Mouse (Mus musculus) bone marrow macrophage, adult 2 months (primary cell): ENCODE measurements around the gene Foxr1. TPM values are rescaled to one million over a fixed set of nuclear protein-coding genes. Genes with fewer than 3 reads are reported as not detected.
A peak's percentile ranks its signal among the peaks of the same experiment; 100 is the strongest.

Experiments
- H3K27ac ChIP-seq: 2 replicates; pipeline ENCODE4 v1.5.1; 2012; ENCODE audit warnings: low read depth, low read length; ENCODE audit not compliant: insufficient read depth
- H3K4me1 ChIP-seq: 2 replicates; pipeline ENCODE4 v1.6.1; 2012; ENCODE audit warnings: low read length; ENCODE audit not compliant: control insufficient read depth, insufficient read depth
- H3K4me3 ChIP-seq: 2 replicates; pipeline ENCODE4 v1.5.1; 2012; ENCODE audit warnings: mild to moderate bottlenecking, low read length, moderate library complexity; ENCODE audit not compliant: insufficient read depth
- CTCF ChIP-seq: IDR thresholded peaks from 2 replicates; pipeline ENCODE4 v1.5.1; 2012; ENCODE audit warnings: low read depth, mild to moderate bottlenecking, low read length, moderate library complexity
- POLR2A ChIP-seq: IDR thresholded peaks from 2 replicates; pipeline ENCODE4 v1.6.1; 2012; ENCODE audit warnings: mild to moderate bottlenecking, low read depth, low read length, borderline replicate concordance
- polyA plus RNA-seq: library from polyadenylated mRNA; stranded (reverse); fragments of >200 nt; gene quantifications from 2 replicates; pipeline ENCODE4 v1.2.4, GENCODE M21; 2012; ENCODE audit not compliant: missing spikeins, insufficient read depth, insufficient read length

Gene Foxr1
- polyA plus RNA-seq, 1 experiment = not detected

- Histone ChIP-seq H3K27ac (no peak overlapping the region), H3K4me1 (peaks cover 30% of the 10 kb centered on the region), H3K4me3 (no peak overlapping the region)
- no peak for TF ChIP-seq CTCF
- TF ChIP-seq POLR2A = no peak
Observed at GRCm38 (mm10) chr9:44485105-44485515, 44.2 kb upstream of the Foxr1 start.

DNA sequence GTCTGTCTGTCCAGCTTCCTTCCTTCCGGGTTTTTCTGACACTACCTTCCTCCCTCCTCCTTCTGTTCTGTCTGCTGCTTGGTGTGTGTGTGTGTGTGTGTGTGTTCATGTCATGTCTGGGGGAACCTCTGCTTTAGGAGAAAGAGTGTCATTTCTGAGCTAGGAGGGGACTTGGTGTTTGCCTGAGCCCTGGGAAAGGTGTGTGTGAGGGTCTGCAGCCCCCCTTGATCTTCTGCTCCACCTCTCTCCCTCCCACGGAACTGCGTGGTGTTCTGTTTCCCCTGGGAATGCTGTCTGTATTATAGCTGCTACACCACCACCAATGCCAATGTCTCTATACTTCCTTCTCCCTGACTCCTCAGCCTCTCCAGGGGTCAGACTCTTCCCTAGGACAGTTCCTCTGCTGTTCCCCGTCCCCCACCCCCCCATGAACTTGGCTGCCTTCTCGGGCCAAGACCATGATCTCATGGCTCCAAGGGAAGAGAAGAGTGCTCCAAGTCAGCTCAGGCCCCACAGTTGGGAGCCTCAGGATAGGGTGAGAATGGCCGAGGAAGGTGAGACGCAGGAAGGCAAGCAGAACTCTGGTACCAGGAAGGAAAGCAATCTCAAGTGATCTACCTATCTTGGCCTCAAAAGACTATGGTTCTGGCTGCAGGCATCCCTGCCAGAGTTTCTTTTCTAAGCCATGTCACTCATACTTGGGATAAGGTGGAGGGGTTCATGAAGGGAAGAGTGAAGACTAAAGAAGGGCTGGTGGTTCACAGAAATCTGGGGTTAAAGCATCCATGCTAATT lies 43.6 kb upstream of the Foxr1 start:
- no peak for TF ChIP-seq POLR2A
- H3K27ac ChIP-seq = no peak overlapping the region
- H3K4me1 ChIP-seq = peaks cover 30% of the 10 kb centered on the region
- peak overlapping the region; percentile 93 for H3K4me3 ChIP-seq

GRCm38 (mm10) chr9:44483510-44484044 lies 42.6 kb upstream of the Foxr1 start:
- Histone ChIP-seq H3K4me1 (peaks cover 26% of the 10 kb centered on the region), H3K27ac (peak overlapping the region; percentile 57)
- TF ChIP-seq POLR2A = no peak
- TF ChIP-seq CTCF = no peak

GRCm38 (mm10) chr9:44483041-44483509 lies 42.1 kb upstream of the Foxr1 start:
- Histone ChIP-seq H3K27ac (peak overlapping the region; percentile 57), H3K4me3 (peak overlapping the region; percentile 93), H3K4me1 (peaks cover 23% of the 10 kb centered on the region)
- no peak for TF ChIP-seq POLR2A
- TF ChIP-seq CTCF = no peak

More at GRCm38 (mm10) chr9:44483510-44484044, 42.6 kb upstream of the Foxr1 start:
- H3K4me3 ChIP-seq = peak overlapping the region; percentile 93

- no peak for TF ChIP-seq POLR2A
- TF ChIP-seq CTCF = no peak
- H3K27ac ChIP-seq = peak within 1 kb of the TSS; percentile 57
Observed at GRCm38 (mm10) chr9:44482552-44482951, 41.6 kb upstream of the Foxr1 start, which contains the start of gene Bcl9l. Gene Bcl9l, plus strand, starts transcription at chr9:44482825.

DNA sequence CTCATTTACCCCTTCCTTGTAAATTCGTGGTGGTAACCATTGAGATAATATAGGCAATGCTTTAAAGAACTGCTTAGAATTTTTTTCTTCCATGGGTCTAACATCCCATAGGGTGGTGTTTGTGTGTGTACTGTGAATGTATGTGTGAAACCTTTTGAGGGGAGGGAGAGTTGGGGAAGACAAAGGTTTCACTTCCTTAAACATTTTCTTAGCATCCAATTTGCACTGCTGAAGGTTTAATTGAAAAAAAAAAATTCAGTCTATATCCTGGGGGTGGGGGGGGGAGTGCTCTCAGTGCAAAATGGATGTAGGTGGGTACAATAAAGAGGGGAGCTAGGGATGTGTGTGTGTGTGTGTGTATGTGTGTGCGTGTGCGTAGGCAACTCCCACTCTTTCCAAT lies 41.2 kb upstream of the Foxr1 start:
- TF ChIP-seq CTCF (no peak), POLR2A (no peak)
- Histone ChIP-seq H3K27ac (peak overlapping the region; percentile 57), H3K4me1 (peaks cover 27% of the 10 kb centered on the region), H3K4me3 (peak overlapping the region; percentile 93)

More at GRCm38 (mm10) chr9:44482552-44482951, 41.6 kb upstream of the Foxr1 start, which contains the start of gene Bcl9l:
- peak within 1 kb of the TSS; percentile 93 for H3K4me3 ChIP-seq
- H3K4me1 ChIP-seq = peaks cover 23% of the 10 kb centered on the region

DNA sequence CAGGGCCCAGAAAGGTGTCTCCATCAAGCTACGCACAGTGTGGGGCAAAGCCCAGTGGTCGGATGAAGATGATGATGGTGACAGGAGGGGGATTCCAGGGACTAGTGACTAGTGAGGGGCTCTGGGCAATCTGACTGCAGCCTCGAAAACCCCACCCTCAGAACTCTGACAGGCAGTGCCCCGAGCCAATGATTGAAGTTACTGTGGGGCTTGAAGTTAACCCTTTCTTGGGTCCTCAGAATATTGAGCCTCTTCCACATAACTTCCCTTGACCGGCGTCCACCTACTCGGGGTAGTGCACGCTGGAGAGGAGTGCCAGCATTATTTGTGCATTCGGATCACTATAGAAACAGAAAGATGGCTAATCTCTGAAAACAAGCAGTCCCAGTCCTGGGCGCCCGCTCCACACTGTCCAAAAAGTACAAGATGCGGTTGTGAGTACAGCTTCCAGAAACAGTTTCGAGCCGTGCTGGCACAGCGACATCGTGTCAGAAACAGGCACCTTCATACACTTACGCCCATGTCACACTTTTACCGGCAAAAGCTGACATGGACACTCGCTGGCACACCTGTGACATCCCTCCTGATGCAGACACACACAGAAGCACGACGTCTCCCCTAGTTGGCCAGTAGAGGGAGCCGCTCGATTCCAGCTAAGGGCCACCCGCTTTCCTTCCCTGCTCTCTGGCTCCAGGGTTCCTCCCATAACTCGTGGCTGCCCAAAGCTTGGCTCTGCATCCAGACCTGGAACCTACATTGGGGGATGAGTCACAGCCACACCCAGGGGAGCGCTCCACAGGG lies 38.9 kb upstream of the Foxr1 start:
- peak overlapping the region; percentile 50; the same call in 1 of the 2 replicates for H3K27ac ChIP-seq
- TF ChIP-seq POLR2A (no peak), CTCF (peak; percentile 97)
- H3K4me3 ChIP-seq = peak overlapping the region; percentile 63
- H3K4me1 ChIP-seq = peaks cover 22% of the 10 kb centered on the region

DNA sequence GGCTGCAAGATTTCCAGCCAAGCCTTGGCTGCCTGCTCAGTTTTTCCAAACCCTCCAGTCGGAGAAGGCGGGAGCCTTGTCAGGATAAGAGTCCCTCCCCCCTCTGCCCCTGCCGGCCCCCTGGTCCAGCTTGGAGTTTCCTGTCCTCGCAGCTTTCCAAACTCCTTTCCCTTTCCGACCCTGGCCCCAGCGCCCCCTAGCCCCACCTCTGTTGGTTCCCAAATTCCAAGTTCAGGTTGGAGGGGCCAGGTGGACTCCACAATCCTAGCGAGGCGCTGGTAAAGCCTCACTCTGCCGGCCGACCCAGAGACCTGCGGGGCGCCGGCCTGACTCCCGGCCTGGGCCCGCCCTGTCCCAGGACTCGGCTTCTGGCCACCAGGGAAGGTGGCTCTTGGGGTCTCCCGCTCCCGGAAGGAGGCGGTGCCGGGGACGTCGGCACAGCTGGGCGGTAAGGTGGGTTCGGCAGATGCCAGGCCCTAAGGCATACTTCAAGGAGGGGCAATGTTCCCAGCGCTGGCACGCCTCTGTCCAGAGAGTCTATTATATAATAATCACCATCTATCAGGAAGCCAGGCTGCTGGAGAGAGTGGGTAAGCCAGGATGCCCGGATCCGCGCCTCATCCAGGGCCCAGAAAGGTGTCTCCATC lies 38.1 kb upstream of the Foxr1 start:
- peak overlapping the region; percentile 63 for H3K4me3 ChIP-seq
- TF ChIP-seq CTCF (no peak), POLR2A (no peak)
- H3K27ac ChIP-seq = peak overlapping the region; percentile 50
- peaks cover 14% of the 10 kb centered on the region for H3K4me1 ChIP-seq
